Mouse (Mus musculus) CD4-positive naive resting alpha-beta T cell, adult 57 days (primary cell): ENCODE results near the gene 2900092C05Rik. TPM values are rescaled to one million over a fixed set of nuclear protein-coding genes. Genes with fewer than 3 reads are reported as not detected.

ENCODE experiments used
- total RNA-seq: library from RNA; stranded (reverse); gene quantifications from one replicate; pipeline ENCODE4 v1.2.4, GENCODE M21; 2023

Gene 2900092C05Rik
- total RNA-seq, result not detected

DNA sequence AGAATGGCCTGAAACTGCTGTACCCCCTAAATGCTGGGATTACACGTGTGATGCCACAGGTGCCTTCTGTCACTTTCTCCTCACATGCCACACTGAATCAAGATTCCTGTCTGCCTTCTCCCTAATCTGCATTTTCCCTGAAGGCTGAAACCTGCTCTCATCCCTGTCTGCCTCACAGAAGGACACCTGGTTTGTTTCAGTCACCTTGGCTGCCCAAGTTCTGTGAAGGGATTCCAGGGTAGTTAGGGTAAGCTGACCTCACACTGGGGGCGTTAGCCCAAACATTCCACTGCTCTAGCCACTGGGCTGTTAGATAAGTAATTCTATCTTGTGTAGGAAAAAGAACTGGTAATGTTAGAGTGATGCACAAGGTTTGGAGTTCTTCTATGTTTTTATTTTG lies at the start of gene 2900092C05Rik:
Gene 2900092C05Rik (plus strand): TSS at position 301 of the 400 bp plus-strand sequence.

DNA sequence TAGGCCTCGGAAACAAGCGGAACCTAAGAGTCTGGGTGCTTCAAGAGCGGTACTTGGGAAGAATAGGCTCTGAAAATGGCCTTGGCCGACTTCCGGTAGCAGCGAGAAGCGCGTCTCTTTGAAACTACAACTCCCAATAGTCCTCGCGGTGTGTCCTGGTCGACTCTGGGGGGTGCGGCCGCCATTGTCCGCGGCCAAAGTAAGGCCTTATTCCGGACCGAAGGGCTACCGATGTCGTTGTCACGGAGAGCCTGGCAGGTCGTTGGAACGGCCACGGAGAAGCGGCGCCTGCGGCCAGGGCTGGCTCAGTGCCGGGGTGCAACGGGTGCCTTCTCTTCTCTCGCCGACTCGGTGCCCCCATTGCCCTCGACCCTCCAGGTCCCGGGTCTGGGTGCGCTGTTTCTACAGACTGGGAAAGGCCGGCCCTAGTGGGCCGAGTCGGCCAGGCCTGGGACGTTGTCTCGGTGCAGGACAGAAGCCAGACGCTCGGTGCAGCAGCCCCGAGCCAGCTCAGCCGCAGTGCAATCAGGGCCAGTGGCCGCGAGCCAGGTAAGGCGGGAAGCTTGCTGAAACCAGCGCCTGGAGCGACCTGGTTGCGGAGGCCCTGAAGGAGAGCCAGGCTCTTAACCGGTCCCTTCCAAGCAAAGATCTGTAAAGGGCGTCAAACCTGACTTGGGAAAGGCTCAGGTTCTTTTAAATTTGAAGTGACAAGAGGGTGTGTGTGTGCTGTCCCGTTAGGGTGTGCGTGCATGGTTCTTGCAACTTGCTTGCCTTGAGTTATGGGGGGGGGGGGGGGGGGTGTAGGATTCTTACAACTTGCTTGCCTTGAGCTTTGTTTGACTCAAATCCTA lies 33.9 kb upstream of the 2900092C05Rik start, which contains the start of gene Zfp606:
Gene Zfp606 (plus strand): TSS at position 136 of the 851 bp plus-strand sequence.

Other genes with a start within 250 kb of the 2900092C05Rik start
- 0.15 TPM for gene Vmn1r81, start 244.2 kb upstream of the 2900092C05Rik start, total RNA-seq
- not detected for gene Vmn1r82, start 212.1 kb upstream of the 2900092C05Rik start, total RNA-seq
- gene Vmn1r83, start 183.0 kb upstream of the 2900092C05Rik start, total RNA-seq, result not detected
- not detected for gene Vmn1r84, start 143.2 kb upstream of the 2900092C05Rik start, total RNA-seq
- gene Zfp551, start 89.8 kb upstream of the 2900092C05Rik start, total RNA-seq, result 4.0 TPM
- 6.8 TPM for gene Zfp606, start 34.2 kb upstream of the 2900092C05Rik start, total RNA-seq
- gene Vmn2r53, start 96.3 kb downstream of the 2900092C05Rik start, total RNA-seq, result 0.09 TPM
- not detected for gene Vmn2r54, start 127.8 kb downstream of the 2900092C05Rik start, total RNA-seq
- gene Vmn2r55, start 172.5 kb downstream of the 2900092C05Rik start, total RNA-seq, result not detected
- not detected for gene Vmn2r56, start 222.5 kb downstream of the 2900092C05Rik start, total RNA-seq